Mouse (Mus musculus) heart, embryonic 16.5 days (tissue): ENCODE results near the gene Herpud1. TPM values are rescaled to one million over a fixed set of nuclear protein-coding genes. Genes with fewer than 3 reads are reported as not detected.
"Not testable (repeated sequence)": the region's sequence is repeated elsewhere in the genome, so short reads cannot be mapped to it uniquely, and the experiment has no call there.

Experiments
- ATAC-seq: fragments of 200-750 bp; cut with Nextera tagmentation; replicated peaks from 2 replicates; pipeline ENCODE4 v1.8.0; 2017; ENCODE audit warnings: moderate number of reproducible peaks; ENCODE audit not compliant: insufficient read depth, low FRiP score; ENCODE audit errors: extremely low read depth
- H3K27ac ChIP-seq: fragments of 300-500 bp; sonication (generic); 2 replicates; pipeline ENCODE4 v1.5.1; 2014; ENCODE audit warnings: mild to moderate bottlenecking, low read length, control low read depth, moderate library complexity
- H3K27me3 ChIP-seq: fragments of 300-500 bp; sonication (generic); 2 replicates; pipeline ENCODE4 v1.6.1; 2014; ENCODE audit warnings: low read length, mixed read lengths; ENCODE audit not compliant: control insufficient read depth, insufficient read depth
- H3K36me3 ChIP-seq: fragments of 300-500 bp; sonication (generic); 2 replicates; pipeline ENCODE4 v1.6.1; 2014; ENCODE audit not compliant: control insufficient read depth, insufficient read depth
- H3K4me1 ChIP-seq: fragments of 300-500 bp; sonication (generic); 2 replicates; pipeline ENCODE4 v1.6.1; 2014; ENCODE audit warnings: low read length, mixed read lengths; ENCODE audit not compliant: control insufficient read depth, insufficient read depth
- H3K4me2 ChIP-seq: fragments of 300-500 bp; sonication (generic); 2 replicates; pipeline ENCODE4 v1.6.1; 2014; ENCODE audit warnings: low read depth, mild to moderate bottlenecking, control low read depth, low read length
- H3K4me3 ChIP-seq: fragments of 300-500 bp; sonication (generic); 2 replicates; pipeline ENCODE4 v1.5.1; 2014; ENCODE audit warnings: mild to moderate bottlenecking, control low read depth, low read length
- H3K9ac ChIP-seq: fragments of 300-500 bp; sonication (generic); 2 replicates; pipeline ENCODE4 v1.6.1; 2014; ENCODE audit warnings: low read length, control low read depth
- H3K9me3 ChIP-seq: fragments of 300-500 bp; sonication (generic); replicated peaks from 2 replicates; pipeline ENCODE4 v1.6.1; 2016; ENCODE audit warnings: low read length; ENCODE audit not compliant: control insufficient read depth
- WGBS: fragments of 180-500 bp; shearing (Covaris S2); extraction: QIAGEN DNeasy Blood & Tissue Kit; methylation state at CpG from one replicate; pipeline ENCODE4 v1.1.7; 2014; 5-methylcytosine and 5-hydroxymethylcytosine counted together
- polyA plus RNA-seq: library from polyadenylated mRNA; unstranded; fragments of >200 nt; fragmentation: Nextera tagmentation; extraction: Ambion mirVana; gene quantifications from 2 replicates; pipeline ENCODE4 v1.2.1, GENCODE M21; 2015

Gene Herpud1
- polyA plus RNA-seq, 1 experiment from 2014 or later: 120 TPM

- ATAC-seq: no peak
- H3K27ac ChIP-seq: peak overlapping the region; percentile 60
- WGBS: 28% methylated on average over 6 of the region's 6 CpGs
These were observed 6.4 kb downstream of the Herpud1 start for GRCm38 (mm10) chr8:94392648-94393047.

DNA sequence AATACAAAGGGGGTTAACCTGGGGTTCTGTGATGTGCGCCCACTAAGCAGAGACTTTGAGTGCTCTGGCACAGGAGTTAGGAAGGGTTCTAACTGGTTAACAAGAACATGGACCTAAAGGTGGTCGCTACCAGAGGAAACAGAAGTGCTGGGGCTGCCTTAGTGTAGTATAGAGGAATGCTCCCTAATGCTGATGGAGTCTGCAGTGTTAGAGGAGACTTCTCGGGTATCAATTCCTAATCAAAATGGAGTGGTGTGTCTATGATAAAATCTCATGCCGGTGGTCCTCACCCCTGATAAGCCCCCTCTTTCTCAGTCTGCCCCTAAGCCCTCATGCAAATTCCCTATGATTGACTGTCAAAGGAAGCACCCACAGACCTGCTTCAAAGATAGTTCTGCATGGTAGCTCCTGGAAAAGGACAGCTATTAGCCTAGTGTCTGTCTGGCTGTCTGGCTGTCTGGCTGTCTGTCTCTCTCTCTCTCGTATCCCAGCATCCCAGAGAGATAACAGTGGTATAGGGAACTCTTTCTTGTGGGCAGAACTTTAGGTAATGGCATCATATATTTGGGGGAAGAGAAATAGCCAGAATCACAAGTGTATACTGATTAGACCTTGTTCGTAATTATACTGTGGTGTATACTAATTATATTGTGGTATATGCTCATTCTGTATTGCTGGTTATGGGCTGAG is 9.8 kb downstream of the Herpud1 start:
- H3K36me3 ChIP-seq: peaks cover 48% of the 10 kb centered on the region
- no peak overlapping the region for H3K27ac ChIP-seq
- H3K4me3 ChIP-seq: no peak overlapping the region
- no peak for ATAC-seq
- peaks cover 2% of the 10 kb centered on the region; the same call in 1 of the 2 replicates for H3K4me1 ChIP-seq
- H3K9ac ChIP-seq: no peak overlapping the region
- H3K4me2 ChIP-seq: no peak overlapping the region
- WGBS: 80% methylated on average over 6 of the region's 6 CpGs
- H3K9me3 ChIP-seq: no peaks in the 10 kb centered on the region
- H3K27me3 ChIP-seq: no peaks in the 10 kb centered on the region

More at GRCm38 (mm10) chr8:94392648-94393047, 6.4 kb downstream of the Herpud1 start:
- Histone ChIP-seq H3K4me3 (no peak overlapping the region), H3K9ac (no peak overlapping the region), H3K36me3 (peaks cover 63% of the 10 kb centered on the region), H3K4me1 (peaks cover 9% of the 10 kb centered on the region), H3K9me3 (no peaks in the 10 kb centered on the region), H3K4me2 (no peak overlapping the region), H3K27me3 (no peaks in the 10 kb centered on the region)

DNA sequence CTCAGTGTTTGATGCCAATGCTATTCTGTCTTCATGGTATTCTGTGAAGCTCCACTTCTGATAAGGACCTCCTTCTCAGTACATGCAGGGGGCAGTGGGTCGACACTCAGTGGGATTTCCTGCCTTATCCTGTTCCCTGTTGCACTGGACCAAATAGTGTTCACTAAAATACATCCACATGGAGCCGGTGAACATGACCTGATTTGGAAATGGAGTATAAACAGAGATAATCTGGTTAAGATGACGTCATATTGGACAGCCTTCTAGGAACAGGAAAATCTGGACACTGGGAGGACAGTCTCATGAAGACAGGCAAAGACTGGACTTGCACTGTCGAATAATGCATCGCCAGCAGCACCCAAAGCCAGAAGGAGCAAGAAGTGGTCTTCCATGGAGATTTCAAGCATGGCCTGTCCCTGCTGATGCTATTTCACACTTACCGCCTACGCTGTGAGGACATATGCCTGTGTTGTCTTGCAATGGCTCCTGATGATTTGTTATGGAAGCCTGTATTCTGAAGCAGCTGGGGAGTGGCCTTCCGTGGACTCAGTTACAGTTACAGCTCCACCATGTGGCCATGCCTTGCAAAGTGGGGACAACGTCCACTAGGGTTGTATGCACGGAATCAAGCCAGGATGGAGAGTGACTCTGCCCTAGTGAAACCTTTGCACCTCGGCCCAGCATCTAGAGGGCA is 10.9 kb downstream of the Herpud1 start:
- peaks cover 37% of the 10 kb centered on the region for H3K36me3 ChIP-seq
- no peak overlapping the region for H3K27ac ChIP-seq
- H3K9me3 ChIP-seq: no peaks in the 10 kb centered on the region
- H3K27me3 ChIP-seq: no peaks in the 10 kb centered on the region
- ATAC-seq: peak; percentile 55; the same call in 1 of the 2 replicates
- H3K4me3 ChIP-seq: no peak overlapping the region
- 51% methylated on average over 11 of the region's 11 CpGs for WGBS
- no peak overlapping the region for H3K4me2 ChIP-seq
- H3K9ac ChIP-seq: no peak overlapping the region
- H3K4me1 ChIP-seq: peaks cover 2% of the 10 kb centered on the region; the same call in 1 of the 2 replicates

- Histone ChIP-seq H3K4me2 (no peak overlapping the region), H3K4me3 (no peak overlapping the region), H3K4me1 (no peaks in the 10 kb centered on the region; the same call in 1 of the 2 replicates), H3K9me3 (no peaks in the 10 kb centered on the region), H3K27me3 (no peaks in the 10 kb centered on the region), H3K9ac (no peak overlapping the region), H3K36me3 (peaks cover 25% of the 10 kb centered on the region), H3K27ac (no peak overlapping the region)
- ATAC-seq: no peak
- WGBS: 68% methylated on average over 6 of the region's 6 CpGs
These were observed 12.3 kb downstream of the Herpud1 start for GRCm38 (mm10) chr8:94398587-94398986.

DNA sequence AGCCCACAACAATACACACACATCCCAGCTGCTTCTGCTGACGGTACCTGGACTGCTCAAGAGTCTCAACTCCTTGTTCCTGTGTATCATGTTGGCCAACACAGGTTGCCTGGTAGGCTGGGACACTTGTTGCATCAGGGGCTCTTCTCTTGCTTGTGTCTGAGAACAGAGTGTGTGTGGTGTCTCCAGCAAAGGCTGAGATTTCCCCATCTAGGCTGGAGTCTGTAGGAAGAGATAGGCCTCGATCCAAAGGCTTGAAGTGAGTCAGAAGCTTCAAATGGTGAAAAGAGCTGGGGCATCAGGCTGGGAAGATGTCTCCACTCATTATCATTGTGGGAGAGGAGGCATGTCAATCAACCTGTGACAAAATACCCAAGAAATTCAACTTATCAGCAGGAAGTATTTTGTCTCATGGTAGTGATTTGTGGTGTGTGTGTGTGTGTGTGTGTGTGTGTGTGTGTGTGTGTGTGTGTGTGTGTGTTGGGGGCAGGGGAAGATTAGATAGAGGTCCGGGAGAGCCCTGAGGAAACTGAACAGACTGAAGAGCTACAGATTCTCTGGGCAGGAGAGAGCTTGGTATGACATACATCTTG is 13.2 kb downstream of the Herpud1 start:
- Histone ChIP-seq H3K4me3 (no peak overlapping the region), H3K4me2 (no peak overlapping the region), H3K9ac (no peak overlapping the region), H3K36me3 (peaks cover 17% of the 10 kb centered on the region), H3K4me1 (no peaks in the 10 kb centered on the region; the same call in 1 of the 2 replicates), H3K27ac (no peak overlapping the region), H3K9me3 (no peaks in the 10 kb centered on the region), H3K27me3 (no peaks in the 10 kb centered on the region)
- no peak for ATAC-seq
- 48% methylated on average over 3 of the region's 3 CpGs for WGBS

DNA sequence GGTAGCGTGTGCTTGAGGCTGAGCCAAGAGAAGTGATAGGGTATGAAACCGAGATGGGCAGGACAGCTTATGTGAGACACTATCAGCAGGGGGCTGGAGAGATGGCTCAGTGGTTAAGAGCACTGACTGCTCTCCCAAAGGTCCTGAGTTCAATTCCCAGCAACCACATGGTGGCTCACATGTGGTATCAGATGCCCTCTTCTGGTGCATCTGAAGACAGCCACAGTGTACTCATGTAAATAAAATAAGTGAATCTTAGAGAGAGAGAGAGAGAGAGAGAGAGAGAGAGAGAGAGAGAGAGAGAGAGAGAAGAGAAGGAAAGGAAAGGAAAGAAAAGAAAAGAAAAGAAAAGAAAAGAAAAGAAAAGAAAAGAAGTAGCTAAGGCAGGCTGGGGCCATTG is 13.7 kb downstream of the Herpud1 start:
- not testable (repeated sequence) for H3K4me1 ChIP-seq, H3K27me3 ChIP-seq, H3K27ac ChIP-seq, H3K4me2 ChIP-seq, H3K9ac ChIP-seq, ATAC-seq, H3K4me3 ChIP-seq, H3K9me3 ChIP-seq
- 76% methylated on average over 2 of the region's 2 CpGs for WGBS
- peaks cover 12% of the 10 kb centered on the region for H3K36me3 ChIP-seq

DNA sequence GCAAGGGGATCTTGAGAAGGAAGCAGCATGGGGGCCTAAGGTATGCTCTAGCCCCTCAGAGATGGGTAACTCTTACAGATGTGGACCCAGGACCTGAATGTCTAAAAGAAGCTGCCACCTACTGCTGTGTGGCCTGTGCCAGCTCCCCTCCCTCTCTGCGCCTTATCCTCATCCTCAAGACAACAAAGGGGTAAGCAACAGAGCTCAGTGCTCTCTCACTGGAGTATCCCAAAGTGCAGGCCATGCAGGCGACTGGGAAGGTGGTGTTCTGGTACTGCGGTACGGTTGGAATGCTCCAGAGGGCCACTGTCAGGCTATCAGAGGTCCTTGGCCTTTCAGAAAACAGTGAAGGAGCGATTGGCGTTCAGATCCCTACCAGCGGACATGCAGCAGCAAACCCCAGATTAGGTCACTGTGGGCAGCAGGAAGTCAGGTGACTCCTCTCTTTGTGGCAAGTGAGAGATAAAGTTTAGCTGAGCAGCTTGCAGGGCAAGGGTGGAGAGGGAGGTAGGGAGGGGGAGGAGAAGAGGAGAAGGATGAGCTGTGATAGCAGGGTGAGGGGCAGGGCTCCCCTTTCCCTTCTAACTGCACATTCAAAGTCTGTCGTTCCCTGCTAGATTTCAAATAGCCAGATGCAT is 22.3 kb downstream of the Herpud1 start:
- peak; percentile 43; the same call in 1 of the 2 replicates for ATAC-seq
- Histone ChIP-seq H3K4me2 (no peak overlapping the region), H3K4me1 (peaks cover 8% of the 10 kb centered on the region), H3K27me3 (no peaks in the 10 kb centered on the region), H3K27ac (no peak overlapping the region), H3K4me3 (no peak overlapping the region), H3K9me3 (no peaks in the 10 kb centered on the region), H3K36me3 (no peaks in the 10 kb centered on the region), H3K9ac (no peak overlapping the region)
- 29% methylated on average over 8 of the region's 8 CpGs for WGBS

- Histone ChIP-seq H3K9me3 (no peaks in the 10 kb centered on the region), H3K9ac (no peak overlapping the region), H3K27me3 (no peaks in the 10 kb centered on the region), H3K36me3 (no peaks in the 10 kb centered on the region), H3K4me2 (no peak overlapping the region), H3K27ac (no peak overlapping the region), H3K4me3 (no peak overlapping the region), H3K4me1 (peaks cover 8% of the 10 kb centered on the region)
- no peak for ATAC-seq
- WGBS: 89% methylated on average over 7 of the region's 7 CpGs
These were observed 23.3 kb downstream of the Herpud1 start for GRCm38 (mm10) chr8:94409523-94409922.
